Mouse (Mus musculus): ENCODE results near the gene Rab3d.

Gene Rab3d

DNA sequence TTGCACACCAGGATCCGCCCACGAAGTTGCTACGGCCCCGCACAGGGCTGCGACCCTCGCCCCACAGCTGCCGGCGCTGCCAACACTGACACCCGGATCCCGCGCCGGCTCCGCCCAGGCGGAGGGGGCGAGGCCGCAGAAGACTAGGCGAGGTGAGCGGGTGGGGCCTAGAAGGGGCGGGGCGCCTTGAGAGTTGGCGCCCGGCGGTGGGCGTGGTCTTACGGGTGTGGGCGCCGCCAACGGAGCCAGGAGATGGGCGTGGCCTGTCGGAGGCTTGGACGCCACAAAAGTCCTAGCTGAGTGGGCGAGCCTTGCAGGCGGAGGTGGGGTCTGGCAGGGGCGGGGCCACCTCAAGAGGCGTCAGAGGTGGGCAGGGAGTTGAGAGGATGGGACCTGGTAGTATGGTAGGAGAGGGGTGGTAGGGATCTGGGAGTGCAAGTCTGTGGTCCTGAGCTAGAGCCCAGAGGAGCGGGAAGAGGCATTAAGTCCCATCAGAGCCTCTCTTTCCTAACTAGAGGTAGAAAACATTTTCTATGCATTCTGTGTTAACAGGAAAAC is at the start of gene Rab3d:
Gene Rab3d (minus strand): TSS at position 158 of the 558 bp plus-strand sequence.
- peak; percentile 88 to 89 for DNase-seq (ENCODE audit: low spot score in 2 of 2)

DNA sequence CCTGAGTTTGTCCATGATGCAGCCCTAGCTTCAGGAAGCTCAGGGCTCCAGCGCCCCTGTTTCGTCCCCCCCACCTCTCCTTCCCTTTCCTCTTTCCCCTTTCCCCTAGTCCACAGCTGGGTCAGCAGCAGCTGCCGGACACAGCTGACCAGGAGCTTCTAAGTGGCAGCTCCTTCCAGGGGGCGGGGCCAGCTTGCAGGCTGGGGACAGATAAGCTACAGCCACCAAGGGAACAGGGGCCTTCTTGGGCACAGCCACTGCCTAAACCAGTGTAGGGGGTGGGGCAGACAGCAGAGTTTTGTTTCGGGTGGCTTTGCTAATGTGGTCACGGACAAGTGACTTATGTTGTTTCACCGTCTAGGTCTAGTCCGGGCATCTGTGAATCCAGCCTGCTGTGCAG is 45.4 kb upstream of the Rab3d start, which contains the start of gene Epor:
Gene Epor (minus strand): TSS at position 90 of the 400 bp plus-strand sequence.
- no peak for DNase-seq (ENCODE audit: low spot score in 2 of 2)

DNA sequence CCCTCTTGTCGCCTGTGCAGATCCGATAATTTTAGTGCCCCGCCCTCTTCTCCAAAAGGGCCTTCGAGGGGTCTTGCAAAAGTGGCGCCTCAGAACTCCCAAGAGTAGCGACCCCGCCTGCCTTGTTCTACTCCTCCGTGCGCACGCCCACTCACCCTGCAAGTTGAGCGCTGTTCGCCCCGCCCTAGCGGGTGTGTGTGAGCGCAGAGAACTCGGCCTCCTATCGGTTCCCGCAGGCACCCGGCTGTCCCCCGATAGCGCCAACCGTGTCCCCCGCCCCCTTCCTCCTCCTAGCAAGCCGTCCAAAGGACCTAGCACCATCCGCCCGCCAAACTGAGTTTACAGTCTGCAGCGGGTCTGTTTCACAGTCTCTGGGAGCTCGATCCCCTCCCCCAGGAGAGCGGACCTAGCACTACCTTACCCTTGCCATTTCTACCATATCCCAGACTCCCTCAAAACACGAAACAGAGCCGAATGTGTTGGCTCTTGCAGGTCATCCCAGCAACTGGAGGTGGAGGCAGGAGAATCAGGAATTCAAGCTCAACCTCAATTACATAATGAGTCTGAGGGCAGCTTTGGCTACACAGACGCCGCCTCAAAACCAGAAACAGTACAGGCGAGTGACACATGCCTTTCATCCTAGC is 44.5 kb upstream of the Rab3d start:
- peak; percentile 70 to 84 for DNase-seq (ENCODE audit: low spot score in 2 of 2)

DNA sequence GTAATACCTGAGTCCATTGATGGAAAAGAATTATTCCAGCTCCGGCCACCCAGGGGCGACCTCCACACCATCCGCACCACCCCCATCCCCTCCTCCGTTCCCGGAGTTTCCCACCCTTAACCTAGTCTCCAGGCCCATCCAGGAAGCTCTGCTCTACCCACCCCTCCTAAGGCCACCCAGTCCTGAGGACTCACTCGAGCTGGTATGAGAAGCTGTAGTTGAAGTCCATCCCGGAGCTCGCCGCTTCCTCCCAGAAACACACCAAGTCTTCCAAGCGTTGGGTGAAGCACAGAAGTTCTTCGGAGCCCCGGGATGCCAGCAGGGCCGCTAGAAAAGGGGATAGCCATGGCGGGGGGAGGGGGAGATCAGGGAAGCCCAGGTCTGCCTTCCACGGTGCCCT is 44.0 kb upstream of the Rab3d start:
- DNase-seq (ENCODE audit: low spot score in 2 of 2), result no peak

DNA sequence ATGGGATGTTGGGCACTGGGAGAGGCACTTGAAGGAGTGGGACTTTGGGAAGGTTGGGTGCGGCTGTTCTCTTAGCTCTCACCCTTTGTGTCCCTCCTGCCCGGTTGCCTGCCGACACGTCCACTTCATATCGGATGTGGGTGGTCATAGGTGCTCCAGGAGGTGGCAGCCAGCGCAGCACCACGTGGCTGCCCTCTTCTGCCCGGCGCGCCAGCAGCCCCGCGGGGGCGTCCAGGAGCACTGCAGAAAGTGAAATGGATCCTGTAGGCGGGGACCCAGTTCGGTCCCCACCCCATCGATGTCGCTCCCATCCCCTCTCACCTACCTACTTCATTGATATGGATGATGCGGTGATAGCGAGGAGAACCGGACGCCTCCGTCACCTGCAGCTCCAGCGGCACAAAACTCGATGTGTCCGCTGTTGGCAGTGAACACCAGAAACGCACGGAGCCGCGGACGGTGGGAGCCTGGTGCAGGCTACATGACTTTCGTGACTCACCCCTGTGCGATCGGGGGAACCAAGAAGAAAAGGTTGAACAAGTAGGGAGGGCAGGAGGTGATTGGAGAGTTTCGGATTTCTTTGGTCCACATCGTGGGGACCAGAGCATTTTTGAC is 43.5 kb upstream of the Rab3d start:
- no peak for DNase-seq (ENCODE audit: low spot score in 2 of 2)

DNA sequence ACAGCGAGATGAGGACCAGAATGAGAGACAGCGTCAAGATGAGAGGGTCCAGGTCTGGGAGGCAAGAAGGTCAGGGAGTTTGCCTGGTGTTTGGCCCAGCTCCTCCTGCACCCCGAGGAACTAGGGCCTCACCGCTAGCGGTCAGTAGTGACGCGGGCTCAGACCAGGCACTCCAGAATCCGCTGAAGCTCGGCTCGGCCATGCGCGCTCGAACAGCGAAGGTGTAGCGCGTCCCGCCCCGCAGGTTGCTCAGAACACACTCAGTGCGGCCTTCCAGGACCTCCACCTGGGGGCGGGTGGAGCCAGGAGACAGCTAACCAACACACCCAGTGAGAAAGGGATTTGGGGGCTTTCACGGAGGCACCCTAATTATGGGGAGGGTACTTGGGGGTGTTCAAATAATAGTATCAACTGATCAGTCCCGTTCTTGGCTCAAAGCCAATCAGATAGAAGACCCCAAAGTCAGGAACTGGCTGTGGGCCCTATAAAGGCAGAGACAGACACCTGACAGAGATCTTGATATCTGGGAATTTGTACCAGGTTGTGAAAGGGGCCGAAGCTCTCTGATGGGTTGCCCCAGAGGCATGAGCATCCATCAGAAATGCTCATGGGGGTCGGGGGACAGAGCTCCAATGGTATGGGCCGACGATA is 42.7 kb upstream of the Rab3d start:
- DNase-seq (ENCODE audit: low spot score in 2 of 2), result no peak

DNA sequence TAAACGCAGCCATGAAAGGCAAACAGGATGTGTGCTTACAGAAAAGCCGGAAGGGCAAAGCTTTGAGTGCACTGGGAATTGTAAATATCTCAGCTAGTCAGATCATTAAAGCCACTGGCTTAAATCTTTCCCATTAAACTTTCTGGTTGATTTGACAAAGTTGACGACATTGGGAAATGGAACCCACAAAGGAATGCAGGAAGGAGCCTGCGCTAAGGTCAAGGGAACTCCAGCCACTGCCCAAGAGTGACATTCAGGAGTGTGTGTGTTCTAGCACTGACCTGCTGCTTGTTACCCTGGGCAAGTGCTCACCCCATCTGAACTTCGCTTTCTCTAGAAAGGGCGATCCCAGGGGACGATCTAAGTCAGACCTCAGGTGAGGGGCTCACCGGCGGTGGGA is 42.1 kb upstream of the Rab3d start:
- DNase-seq (ENCODE audit: low spot score in 2 of 2), result no peak

DNA sequence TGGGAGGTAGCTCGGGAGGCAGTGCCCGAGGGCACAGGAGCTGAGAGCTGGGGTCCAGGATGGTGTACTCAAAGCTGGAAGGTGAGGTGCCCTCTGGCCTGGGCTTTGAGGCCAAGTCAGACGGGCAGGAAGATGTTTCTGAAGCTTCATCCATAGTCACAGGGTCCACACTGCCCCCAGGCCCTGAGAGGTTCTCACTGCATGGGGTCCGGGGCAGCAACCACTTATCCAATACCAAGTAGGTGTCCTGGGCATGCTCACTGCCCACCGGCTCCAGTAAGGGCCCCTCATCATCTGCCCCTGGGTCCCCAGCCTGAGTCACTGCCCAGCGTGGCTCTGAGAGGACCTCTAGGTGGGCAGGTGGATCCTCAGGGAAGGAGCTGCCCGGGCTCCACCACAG is 41.3 kb upstream of the Rab3d start:
- DNase-seq (ENCODE audit: low spot score in 2 of 2), result no peak

DNA sequence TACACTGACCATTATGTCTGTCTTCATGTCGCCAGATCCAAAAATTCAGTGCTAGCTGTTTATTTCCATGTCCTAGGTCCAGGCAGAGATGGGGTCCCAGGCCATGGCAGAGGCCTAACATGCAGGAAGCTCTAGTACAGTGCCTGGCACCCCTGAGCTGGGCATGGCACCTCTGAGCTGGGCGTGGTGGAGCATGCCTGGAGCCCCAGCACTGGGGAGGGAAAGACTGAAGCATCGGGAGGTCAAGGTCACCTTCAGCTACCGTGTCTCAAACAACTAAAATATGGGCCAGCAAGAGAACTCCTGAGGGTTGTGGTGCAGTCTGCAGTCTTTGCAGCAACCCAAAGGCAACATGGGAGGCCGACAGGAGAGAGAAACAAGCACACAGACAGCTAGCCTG is 40.4 kb upstream of the Rab3d start:
- no peak for DNase-seq (ENCODE audit: low spot score in 2 of 2)

DNA sequence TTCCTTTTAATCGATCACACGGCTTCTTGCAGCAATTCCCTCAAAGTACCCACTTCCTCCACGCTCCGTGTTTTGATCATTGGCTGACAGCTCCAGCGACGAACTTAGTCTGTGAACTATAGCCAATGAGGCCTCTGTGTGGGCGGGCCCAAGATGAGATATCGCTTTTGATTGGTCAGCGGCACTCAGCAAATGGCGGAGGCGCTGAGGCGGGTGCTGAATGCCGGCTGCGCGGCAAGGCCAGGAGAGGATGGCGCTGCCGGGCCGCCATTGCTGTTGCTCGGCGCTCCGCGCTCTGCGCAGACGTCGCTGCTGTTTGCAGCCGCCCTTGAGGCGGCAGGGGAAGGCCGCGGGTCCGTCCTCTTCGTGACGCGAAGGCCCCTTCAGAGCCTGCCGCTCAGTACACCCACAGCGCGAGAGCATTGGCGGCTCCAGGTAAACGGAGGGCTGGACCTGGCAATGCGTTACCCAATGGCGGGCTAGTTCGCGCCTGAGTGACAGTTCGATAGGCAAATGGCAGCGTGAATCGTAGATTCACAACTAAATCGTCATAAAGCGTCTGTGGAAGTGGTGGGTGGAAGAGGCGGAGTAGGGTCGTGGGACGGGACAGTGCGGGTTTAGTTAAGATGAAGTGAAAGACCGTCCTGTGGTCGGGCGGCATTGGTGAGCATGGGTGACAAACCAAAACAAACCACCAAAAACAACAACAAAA is 37.7 kb upstream of the Rab3d start, which contains the start of gene Swsap1:
Gene Swsap1 (plus strand): TSS at position 186 of the 712 bp plus-strand sequence.
- peak; percentile 99 for DNase-seq (ENCODE audit: low spot score in 2 of 2)

DNA sequence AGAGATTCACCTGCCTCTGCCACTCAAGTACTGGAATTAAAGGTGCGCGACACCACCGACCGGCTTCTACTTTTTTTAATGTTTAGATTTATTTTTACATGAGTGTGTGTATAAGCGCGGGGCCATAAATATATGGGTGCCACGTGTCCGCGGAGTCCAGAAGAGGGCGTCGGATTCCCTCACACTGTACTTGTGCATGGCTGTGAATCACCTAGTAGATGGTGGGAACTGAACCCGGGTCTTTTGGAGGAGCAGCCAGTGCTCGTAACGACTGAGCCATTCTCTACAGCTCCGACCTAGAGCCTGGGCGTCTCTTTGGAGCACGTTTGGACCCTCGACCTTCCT is 37.2 kb upstream of the Rab3d start:
- no peak for DNase-seq (ENCODE audit: low spot score in 2 of 2)

DNA sequence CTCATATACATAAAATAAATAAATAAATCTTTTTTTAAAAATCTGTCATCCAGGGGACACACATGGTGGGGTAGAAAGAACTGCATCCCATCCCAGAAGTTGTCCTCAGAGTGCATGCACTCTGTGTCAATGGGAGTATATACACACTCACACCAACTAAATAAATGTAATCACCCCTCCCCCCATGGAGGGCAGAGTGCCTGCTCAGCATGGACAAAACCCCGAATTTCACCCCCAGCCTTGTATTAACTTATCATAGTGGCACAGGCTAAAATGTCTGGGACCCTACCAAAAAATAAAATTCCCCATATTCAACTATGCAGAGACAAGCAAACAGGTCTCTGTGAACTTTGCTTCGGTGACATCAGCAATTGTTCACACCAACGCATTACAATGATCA is 36.6 kb upstream of the Rab3d start:
- no peak for DNase-seq (ENCODE audit: low spot score in 2 of 2)

DNA sequence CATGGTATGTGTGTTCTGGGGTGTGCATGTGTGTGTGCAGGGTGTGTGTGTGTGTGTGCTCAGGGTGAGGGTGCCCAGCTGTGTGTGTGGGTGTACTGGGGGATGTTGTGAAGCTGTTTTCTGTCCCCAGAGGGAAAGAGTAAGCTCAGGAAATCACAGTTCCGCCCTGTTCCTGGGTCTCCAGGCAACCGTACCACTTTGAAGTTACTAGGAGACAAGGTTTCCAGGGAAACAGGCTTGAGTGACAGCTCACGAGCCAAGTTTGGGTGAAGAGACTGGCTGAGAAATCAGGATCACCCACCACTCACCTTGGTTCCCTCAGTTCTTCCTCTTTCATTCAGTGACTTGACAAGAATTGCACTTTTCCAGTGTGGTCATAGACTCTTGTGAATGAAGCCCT is 35.6 kb upstream of the Rab3d start:
- DNase-seq (ENCODE audit: low spot score in 2 of 2), result peak; percentile 63 to 82

DNA sequence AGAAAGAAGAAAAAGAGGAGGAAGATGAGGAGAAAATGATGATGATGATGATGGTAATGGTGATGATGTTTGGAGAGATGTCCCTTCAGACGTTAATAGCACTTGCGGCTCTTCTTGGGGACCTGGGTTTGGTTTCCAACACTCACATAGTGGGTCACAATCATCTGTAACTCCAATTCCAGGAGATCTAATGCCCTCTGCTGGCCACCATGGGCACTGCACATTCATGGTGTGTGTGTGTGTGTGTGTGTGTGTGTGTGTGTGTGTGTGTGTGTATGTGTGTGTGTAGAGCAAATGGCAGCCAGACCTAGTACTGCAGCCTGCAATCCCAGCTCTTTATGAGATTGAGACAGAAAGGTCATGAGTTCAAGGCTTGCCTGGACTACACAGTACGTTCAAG is 34.0 kb upstream of the Rab3d start:
- no peak for DNase-seq (ENCODE audit: low spot score in 2 of 2)

DNA sequence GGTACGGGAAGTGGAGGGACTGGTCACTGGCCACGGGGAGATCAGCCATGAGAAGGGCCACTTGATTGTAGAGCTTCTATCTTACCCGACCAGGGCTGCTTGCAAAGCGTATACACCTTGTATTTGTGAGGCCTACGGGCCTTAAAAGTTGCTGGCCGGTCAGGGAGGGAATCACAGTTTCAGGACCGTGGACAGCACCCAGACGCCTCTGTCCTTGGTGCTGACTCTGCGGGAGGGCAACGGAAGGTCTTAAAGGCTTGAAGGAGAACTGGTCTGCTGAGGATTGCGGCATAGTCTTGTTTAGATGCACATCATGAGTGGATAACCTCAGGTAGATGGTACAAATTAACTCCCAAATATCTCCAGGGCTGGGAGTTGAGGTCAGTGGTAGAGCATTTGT is 32.3 kb upstream of the Rab3d start:
- no peak for DNase-seq (ENCODE audit: low spot score in 2 of 2)

DNA sequence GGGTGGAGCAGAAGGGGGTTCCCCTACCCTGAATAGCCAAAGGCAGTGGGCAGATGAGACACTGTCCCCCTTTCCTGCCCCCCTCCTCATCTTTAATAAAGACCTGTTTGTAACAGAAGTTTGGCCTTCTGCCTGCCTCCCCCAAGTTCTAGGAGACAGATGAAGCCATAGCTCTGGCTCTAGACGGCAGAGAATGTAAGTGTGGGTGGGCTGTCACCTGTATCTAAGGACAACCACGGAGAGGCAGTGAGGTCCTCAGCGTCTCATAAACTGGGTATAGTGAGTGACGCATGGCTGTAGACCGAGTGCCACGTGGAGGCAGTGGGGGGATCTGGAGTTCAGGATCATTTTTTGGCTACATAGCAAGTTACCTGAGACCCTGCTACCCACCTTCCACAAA is 30.8 kb upstream of the Rab3d start:
- no peak for DNase-seq (ENCODE audit: low spot score in 2 of 2)

DNA sequence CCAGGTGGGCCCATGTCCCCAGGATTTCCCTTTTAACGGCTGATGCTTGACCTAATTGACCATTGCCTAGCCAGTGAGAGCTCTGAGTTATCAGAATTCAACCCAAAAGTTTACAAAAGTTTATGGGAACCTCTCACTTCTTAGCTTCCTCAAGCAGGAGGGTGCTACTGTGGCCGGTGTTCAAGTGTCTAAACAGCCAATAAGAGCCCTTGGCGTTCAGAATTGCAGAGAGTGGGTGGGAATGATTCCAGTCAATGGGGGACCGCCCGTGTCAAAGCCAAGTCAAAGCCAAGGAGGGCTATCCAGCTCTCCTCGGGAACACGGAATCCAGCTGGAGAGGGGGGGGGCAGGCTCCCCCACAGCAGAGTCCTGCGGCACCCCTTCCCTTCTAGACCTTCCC is 30.2 kb upstream of the Rab3d start:
- no peak for DNase-seq (ENCODE audit: low spot score in 2 of 2)

DNA sequence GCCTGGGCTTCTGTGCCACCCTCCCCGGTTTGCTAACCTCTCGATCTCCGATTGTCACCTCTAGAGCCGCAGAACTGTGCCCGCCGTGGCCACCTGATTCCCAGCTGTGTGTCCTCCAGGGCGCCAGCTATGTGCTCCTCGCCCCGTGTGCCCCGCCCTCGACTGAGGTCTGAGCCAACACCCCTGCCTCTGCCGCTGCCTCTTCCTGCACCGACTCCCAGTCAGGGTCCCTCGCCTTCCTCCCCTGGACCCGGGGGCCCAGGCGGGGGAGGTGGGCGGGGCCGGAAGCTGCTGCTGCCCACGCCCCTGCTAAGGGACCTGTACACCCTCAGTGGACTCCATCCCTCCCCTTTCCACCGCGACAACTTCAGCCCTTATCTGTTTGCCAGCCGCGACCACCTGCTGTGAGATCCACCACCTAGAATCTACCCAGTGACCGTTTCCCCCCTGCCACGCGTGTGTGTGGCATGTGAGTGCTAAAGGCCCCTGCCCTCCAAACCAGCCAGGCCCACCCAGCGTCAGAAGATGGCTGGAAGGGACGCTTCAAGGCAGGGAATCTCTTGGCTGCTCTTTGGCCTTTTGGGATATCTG is 29.6 kb upstream of the Rab3d start:
- DNase-seq (ENCODE audit: low spot score in 2 of 2), result no peak

DNA sequence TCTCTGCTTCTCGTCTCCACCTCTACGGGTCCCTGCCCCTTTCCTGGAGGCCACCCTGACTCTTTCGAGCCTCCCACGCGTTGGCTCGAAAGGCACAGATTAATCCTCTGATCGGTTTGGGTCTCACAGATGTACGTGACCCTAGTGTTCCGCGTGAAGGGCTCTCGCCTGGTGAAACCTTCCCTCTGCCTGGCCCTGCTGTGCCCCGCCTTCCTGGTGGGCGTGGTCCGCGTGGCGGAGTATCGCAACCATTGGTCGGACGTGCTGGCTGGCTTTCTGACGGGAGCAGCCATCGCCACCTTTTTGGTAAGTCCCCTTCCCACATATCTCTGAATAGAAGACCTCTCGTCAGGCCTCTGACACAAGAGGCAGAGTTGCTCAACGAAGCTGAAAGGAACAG is 26.3 kb upstream of the Rab3d start:
- no peak for DNase-seq (ENCODE audit: low spot score in 2 of 2)

DNA sequence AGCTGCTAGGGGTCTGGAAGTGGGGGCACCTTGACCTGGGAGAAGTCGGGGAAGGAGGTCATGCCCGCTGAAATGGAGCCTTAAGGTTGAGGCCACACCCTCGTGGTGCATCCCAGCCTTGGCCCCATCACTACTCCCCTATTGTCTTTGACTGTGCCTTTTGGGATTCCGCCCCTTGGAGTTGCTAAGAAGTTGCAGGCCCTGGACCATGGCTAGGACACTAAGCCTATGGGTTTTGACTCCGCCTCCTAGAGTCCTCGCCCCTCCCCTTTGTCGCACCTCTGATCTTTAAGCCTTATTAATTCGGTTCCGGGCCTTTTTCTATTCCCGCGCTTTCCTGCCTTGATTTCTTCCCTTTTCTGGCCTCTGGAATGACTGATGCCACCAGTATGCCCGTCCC is 25.6 kb upstream of the Rab3d start:
- DNase-seq (ENCODE audit: low spot score in 2 of 2), result no peak

DNA sequence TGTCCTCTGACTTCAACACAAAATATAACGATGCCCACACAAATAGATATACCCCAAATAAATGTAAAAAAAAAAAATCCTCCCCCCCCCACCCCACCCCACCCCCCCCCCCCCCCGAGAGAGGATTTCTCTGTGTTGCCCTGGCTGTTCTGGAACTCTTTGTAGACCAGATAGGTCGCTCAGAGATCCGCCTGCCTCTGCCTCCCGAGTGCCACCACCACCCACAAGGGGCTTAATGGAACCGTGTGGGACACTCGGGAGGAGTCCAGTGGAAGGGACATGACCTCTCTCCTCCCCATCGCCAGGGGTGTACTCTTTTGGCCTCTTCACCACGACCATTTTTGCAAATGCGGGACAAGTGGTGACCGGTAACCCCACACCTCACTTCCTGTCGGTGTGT is 25.1 kb upstream of the Rab3d start:
- no peak for DNase-seq (ENCODE audit: low spot score in 2 of 2)

DNA sequence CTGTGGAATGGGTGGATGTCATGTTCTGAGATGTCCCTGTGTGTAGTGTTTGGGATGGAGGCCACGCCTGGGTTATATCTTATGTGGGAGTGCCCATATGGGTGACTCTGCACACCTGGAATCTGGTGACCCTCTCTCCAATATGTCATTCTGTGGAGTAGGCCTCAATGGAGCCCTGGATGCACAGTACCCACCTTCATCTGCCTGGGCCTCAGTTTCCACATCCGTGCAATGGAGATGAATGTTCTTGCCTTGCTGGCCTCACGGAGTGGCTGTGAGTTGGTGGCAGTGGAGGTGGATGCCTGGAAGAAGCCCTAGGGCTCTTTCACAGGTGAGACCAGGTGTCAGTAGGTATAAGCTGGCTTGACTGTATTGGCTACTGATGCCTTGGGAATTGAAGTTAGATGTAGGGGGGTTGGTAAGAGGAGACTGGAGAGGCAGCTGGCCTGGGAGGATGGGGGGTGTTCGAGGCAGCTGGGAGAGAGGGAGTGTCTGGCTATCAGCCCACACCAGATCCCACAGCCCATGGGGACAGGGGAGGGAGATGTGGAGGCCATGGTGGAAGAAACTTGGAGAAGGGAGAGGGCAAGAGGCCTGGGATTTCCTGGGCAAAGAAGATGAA is 20.4 kb upstream of the Rab3d start:
- DNase-seq (ENCODE audit: low spot score in 2 of 2), result no peak
